In genomic region chr10:61751534-61752219, GRCm38 (mm10) we compare ENCODE assay signal across 8 mouse cellular contexts. TPM values are rescaled to one million over a fixed set of nuclear protein-coding genes. Genes with fewer than 3 reads are reported as not detected.
DNase-seq lines count a peak whose midpoint lies in the region; ATAC-seq and TF ChIP-seq lines count a peak whose summit lies in the region.

No protein-coding gene starts in this region.

- H3K27me3 ChIP-seq in liver, adult 2 months (ENCODE audit: control insufficient read depth, insufficient read depth, low read length) = no peaks in the 10 kb centered on the region
- H3K27me3 ChIP-seq in hindbrain, embryonic 16.5 days (replicated peaks; ENCODE audit: control insufficient read depth, insufficient read depth, low read length) = no peaks in the 10 kb centered on the region

- H3K79me2 ChIP-seq in liver, adult 2 months (ENCODE audit: control insufficient read depth, insufficient read depth, low read length) = no peaks in the 10 kb centered on the region

- no peaks in the 10 kb centered on the region for H3K36me3 ChIP-seq in liver, adult 2 months (ENCODE audit: control insufficient read depth, insufficient read depth, low read length)
- peaks cover 54% of the 10 kb centered on the region for H3K36me3 ChIP-seq in hindbrain, embryonic 16.5 days (ENCODE audit: control insufficient read depth, insufficient read depth, low read length)

- H3K4me3 ChIP-seq in liver, adult 2 months (ENCODE audit: insufficient read depth, low read depth, low read length) = no peak overlapping the region
- H3K4me3 ChIP-seq in hindbrain, embryonic 16.5 days (ENCODE audit: low read length) = no peak overlapping the region

- H3K27ac ChIP-seq in liver, adult 2 months (replicated peaks; ENCODE audit: insufficient read depth, low read depth, low read length) = no peak overlapping the region
- H3K27ac ChIP-seq in hindbrain, embryonic 16.5 days (ENCODE audit: low read depth, low read length) = no peak overlapping the region

- no peak for TF ChIP-seq POLR2A in liver, adult 2 months (IDR thresholded peaks at IDR 0.05; ENCODE audit: extremely low read depth, insufficient read depth, low read length)

- no peaks in the 10 kb centered on the region for H3K9me3 ChIP-seq in hindbrain, embryonic 16.5 days (ENCODE audit: control insufficient read depth, low read length)

- peak; percentile 49 to 52 for DNase-seq in right cerebral cortex, postnatal 10 days (ENCODE audit: low spot score in 2 of 2)
- no peak for DNase-seq in right cerebral cortex, postnatal 36 days (ENCODE audit: low spot score in 2 of 2)
- peak; percentile 72 for DNase-seq in liver, adult 2 months (ENCODE audit: extremely low read depth, low read depth, low spot score)
- DNase-seq in testis, postnatal 10 days (ENCODE audit: low spot score) = peak; percentile 80
- DNase-seq in thymus, postnatal 0 days (ENCODE audit: low spot score) = no peak

- H3K4me2 ChIP-seq in hindbrain, embryonic 16.5 days (ENCODE audit: low read length) = no peak overlapping the region

- H3K4me1 ChIP-seq in liver, adult 2 months (ENCODE audit: control insufficient read depth, insufficient read depth, low read length) = no peaks in the 10 kb centered on the region
- H3K4me1 ChIP-seq in hindbrain, embryonic 16.5 days (ENCODE audit: control insufficient read depth, insufficient read depth, low read depth, low read length) = no peaks in the 10 kb centered on the region

- no peak for TF ChIP-seq CTCF in liver, adult 2 months (IDR thresholded peaks at IDR 0.05; ENCODE audit: low read depth, low read length)

- H3K9ac ChIP-seq in liver, adult 2 months (ENCODE audit: low read depth, low read length) = no peak overlapping the region
- no peak overlapping the region for H3K9ac ChIP-seq in hindbrain, embryonic 16.5 days (ENCODE audit: low read depth, low read length)

- WGBS in liver, adult 2 months = 29% methylated on average over 20 of the region's 20 CpGs
- WGBS in hindbrain, embryonic 16.5 days = 78% methylated on average over 20 of the region's 20 CpGs

- ATAC-seq in common myeloid progenitor, adult 5-6 weeks (replicated peaks; ENCODE audit: low read depth, poor library complexity, severe bottlenecking) = peak; percentile 84
- no peak for ATAC-seq in cerebellum, adult (ENCODE audit: insufficient number of reproducible peaks, low FRiP score, low TSS enrichment)
- ATAC-seq in hindbrain, embryonic 16.5 days = no peak

RNA-seq across cellular contexts. Expression of gene H2afy2, which starts 32.3 kb away (rescaled TPM):
- 1.2 and 1.8 TPM in 2 replicates for total RNA-seq in common myeloid progenitor, adult 5-6 weeks (2017)
- total RNA-seq in liver, adult 2 months (2014; rRNA removed) = 0.67 and 0.74 TPM in 2 replicates
- polyA plus RNA-seq in liver, adult 2 months (2012; rRNA removed) = 0.21 and 0.40 TPM in 2 replicates
- 21.0 and 27.2 TPM in 2 replicates for polyA plus RNA-seq in thymus, postnatal 0 days (2015; fragmentation: Nextera tagmentation; extraction: Ambion mirVana)
- 237 and 252 TPM in 2 replicates for polyA plus RNA-seq in hindbrain, embryonic 16.5 days (2015; fragmentation: Nextera tagmentation; extraction: Ambion mirVana)

RNA-seq across cellular contexts. Expression of gene Aifm2, which starts 36.6 kb away (rescaled TPM):
- total RNA-seq in common myeloid progenitor, adult 5-6 weeks (2017) = 2.7 and 5.0 TPM in 2 replicates
- total RNA-seq in liver, adult 2 months (2014; rRNA removed) = 19.8 and 22.4 TPM in 2 replicates
- 19.3 and 23.2 TPM in 2 replicates for polyA plus RNA-seq in liver, adult 2 months (2012; rRNA removed)
- polyA plus RNA-seq in thymus, postnatal 0 days (2015; fragmentation: Nextera tagmentation; extraction: Ambion mirVana) = 3.8 TPM in 2 replicates
- 15.8 and 19.2 TPM in 2 replicates for polyA plus RNA-seq in hindbrain, embryonic 16.5 days (2015; fragmentation: Nextera tagmentation; extraction: Ambion mirVana)

RNA-seq across cellular contexts. Expression of gene Tysnd1, which starts 56.4 kb away (rescaled TPM):
- total RNA-seq in common myeloid progenitor, adult 5-6 weeks (2017) = 20.1 and 31.0 TPM in 2 replicates
- total RNA-seq in liver, adult 2 months (2014; rRNA removed) = 26.8 and 31.3 TPM in 2 replicates
- 111 and 123 TPM in 2 replicates for polyA plus RNA-seq in liver, adult 2 months (2012; rRNA removed)
- polyA plus RNA-seq in thymus, postnatal 0 days (2015; fragmentation: Nextera tagmentation; extraction: Ambion mirVana) = 23.8 and 26.0 TPM in 2 replicates
- 24.5 and 25.0 TPM in 2 replicates for polyA plus RNA-seq in hindbrain, embryonic 16.5 days (2015; fragmentation: Nextera tagmentation; extraction: Ambion mirVana)

Comparison
In these comparisons a context has a peak if more than half of its experiments do, and no peak if none do; other contexts are left out.
1. DNase-seq: peak in right cerebral cortex, postnatal 10 days (2 of 2), liver, adult 2 months (single experiment) and testis, postnatal 10 days (single experiment); none in right cerebral cortex, postnatal 36 days (0 of 2) and thymus, postnatal 0 days (single experiment).
2. RNA of gene H2afy2, which starts 32.3 kb away (polyA plus RNA-seq): 237 to 252 TPM in hindbrain, embryonic 16.5 days and 21.0 to 27.2 TPM in thymus, postnatal 0 days; 0.21 to 0.40 TPM in liver, adult 2 months; every median in the first group is over 10 times any median in the second.